Mouse (Mus musculus): ENCODE results near the gene Gm42715. TPM values are rescaled to one million over a fixed set of nuclear protein-coding genes. Genes with fewer than 3 reads are reported as not detected.

The Gm42715 gene
- 17.6 and 19.0 TPM in 2 replicates for polyA plus RNA-seq (2015; fragmentation: Nextera tagmentation; extraction: Ambion mirVana)

DNA sequence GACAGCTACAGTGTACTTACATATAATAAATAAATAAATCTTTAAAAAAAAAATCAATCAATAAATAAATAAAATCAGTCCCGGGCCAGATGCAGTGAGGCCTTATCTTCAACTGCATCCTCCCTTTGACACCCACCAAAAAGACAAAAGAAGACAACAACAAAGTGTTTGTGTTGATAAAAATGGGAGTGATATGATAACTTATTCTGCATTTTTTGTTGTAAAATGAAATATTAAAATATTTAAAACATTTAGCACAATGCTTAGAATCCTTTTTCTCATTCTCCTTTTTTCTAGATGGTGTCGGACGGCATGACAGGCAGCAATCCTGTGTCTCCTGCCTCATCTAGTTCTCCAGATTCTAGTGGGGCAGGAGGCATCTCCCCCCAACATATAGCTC is at the start of gene Gm42715:
Gene Gm42715 (plus strand): TSS at position 301 of the 400 bp plus-strand sequence.
- no peaks in the 10 kb centered on the region for H3K9me3 ChIP-seq

DNA sequence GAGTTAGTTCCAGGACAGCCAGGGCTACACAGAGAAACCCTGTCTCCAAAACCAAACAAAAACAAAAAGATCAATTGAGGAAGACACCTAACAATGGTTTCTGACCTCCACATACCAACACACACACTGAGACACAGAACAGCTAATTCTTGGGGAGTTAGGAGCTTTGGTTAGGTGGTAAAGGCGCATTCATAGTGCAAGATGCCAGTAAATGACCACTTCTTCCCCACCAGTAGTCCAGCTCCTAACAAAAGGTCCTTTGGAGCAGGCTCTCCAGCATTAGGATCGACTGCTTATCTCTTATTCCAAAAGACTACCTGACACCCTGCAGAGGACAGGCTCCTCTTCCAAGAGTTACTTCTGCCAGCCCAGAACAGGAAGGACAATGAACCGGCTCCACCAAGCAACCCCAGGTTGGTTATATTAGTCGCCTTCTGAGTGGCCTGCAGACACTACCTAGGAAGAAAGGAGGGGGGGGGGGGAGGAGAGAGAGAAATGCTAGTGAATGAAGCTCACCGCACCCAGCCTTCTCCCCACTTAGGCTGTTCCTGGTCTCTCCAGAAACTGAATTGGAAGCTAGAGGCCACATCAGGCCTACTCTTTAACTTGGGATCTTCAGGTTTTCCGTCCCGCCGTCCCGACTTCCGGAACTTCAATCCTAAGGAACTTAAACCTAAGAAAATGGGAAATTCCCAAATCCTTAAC is 49.2 kb upstream of the Gm42715 start:
- Histone ChIP-seq H3K9ac (peak overlapping the region; percentile 97), H3K4me1 (replicated peaks) (peaks cover 29% of the 10 kb centered on the region), H3K27me3 (no peaks in the 10 kb centered on the region), H3K27ac (peak overlapping the region; percentile 99), H3K4me3 (peak overlapping the region; percentile 90), H3K9me3 (no peaks in the 10 kb centered on the region), H3K4me2 (peak overlapping the region; percentile 85), H3K36me3 (peaks cover 49% of the 10 kb centered on the region)
- 10% methylated on average over 9 of the region's 10 CpGs for WGBS
- 0 out of 2 replicates have a peak, but pooled peaks have one; percentile 11 for ATAC-seq (ENCODE audit: low FRiP score)

More for the DNA sequence above, at the start of gene Gm42715:
- no peaks in the 10 kb centered on the region for H3K27me3 ChIP-seq
- no peak within 1 kb of the TSS for H3K9ac ChIP-seq
- no peak within 1 kb of the TSS for H3K27ac ChIP-seq
- WGBS = 98% methylated on average over 3 of the region's 3 CpGs
- no peak for ATAC-seq (ENCODE audit: low FRiP score)
- H3K4me1 ChIP-seq (replicated peaks) = peaks cover 3% of the 10 kb centered on the region; the same call in 1 of the 2 replicates
- H3K4me2 ChIP-seq = no peak within 1 kb of the TSS
- H3K4me3 ChIP-seq = no peak within 1 kb of the TSS
- H3K36me3 ChIP-seq = peaks cover 86% of the 10 kb centered on the region

DNA sequence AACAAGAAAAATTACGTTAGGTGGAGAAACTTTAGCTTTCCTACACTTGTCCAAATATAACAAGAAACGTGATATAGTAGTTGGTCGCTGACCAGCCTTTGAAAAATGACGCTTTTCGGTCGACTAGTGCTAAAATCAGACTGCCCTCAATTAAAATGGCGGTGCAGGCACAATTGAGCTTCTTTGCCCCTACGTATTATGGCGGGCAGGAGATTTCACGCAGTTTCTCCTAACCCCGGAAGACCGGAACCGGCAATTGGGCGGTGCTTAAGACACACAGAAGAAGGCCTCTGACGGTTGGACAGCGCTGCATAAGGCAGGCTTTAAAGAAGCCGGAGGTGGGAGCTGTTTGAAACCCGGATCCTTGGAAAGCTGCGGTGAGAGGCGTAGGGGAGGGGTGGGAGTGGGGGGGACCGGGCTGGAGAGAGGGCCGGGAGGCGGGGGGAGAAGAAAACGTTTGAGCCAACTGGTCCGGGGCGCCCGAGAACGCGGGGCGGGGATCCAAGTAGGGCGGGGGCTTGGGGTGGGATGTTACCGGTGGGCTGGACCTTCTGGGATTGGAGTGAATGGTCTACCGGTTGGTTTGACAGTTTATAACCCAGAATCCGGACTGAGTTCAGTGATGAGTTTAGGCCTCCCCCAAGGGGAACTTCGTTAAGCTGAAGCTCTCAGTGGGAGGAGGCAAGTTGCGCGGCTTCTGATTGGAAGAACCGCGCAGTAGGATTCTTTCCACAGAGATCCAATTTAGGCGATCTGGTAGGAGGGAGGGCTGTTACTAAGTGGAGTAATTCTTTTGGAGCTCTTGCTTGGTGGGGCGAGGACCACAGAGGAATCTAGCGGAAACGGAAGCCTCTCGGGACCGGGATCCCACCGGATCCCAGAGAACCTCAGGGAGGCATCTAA is 48.4 kb upstream of the Gm42715 start:
- H3K36me3 ChIP-seq = peaks cover 51% of the 10 kb centered on the region
- H3K4me3 ChIP-seq = peak overlapping the region; percentile 90
- peak overlapping the region; percentile 97 for H3K9ac ChIP-seq
- peaks cover 29% of the 10 kb centered on the region for H3K4me1 ChIP-seq (replicated peaks)
- under 1% methylated on average over 45 of the region's 46 CpGs for WGBS
- peak overlapping the region; percentile 85 for H3K4me2 ChIP-seq
- peak overlapping the region; percentile 99 for H3K27ac ChIP-seq
- peak; percentile 96 for ATAC-seq (ENCODE audit: low FRiP score)
- H3K27me3 ChIP-seq = no peaks in the 10 kb centered on the region
- H3K9me3 ChIP-seq = no peaks in the 10 kb centered on the region

DNA sequence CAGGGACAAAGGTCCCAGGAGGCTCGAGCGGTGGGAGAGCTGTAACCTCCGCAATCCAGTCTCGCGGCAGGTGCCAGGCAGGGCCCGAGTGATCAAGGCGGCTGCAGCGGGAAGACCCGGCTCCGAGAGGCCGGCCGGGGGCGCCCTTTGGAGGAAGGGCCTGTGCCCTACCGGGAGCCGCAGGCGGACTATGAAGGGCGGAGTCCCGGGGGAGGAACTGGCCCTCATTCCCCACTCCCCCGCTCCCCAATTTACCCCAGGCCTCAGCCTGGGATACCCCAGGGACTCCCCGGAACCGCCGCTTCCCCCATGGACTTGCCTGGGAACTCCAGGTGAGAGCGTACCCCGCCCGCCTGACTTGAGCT is 47.8 kb upstream of the Gm42715 start:
- peak; percentile 34 for ATAC-seq (ENCODE audit: low FRiP score)
- Histone ChIP-seq H3K4me3 (peak overlapping the region; percentile 90), H3K9ac (peak overlapping the region; percentile 97), H3K27me3 (no peaks in the 10 kb centered on the region), H3K27ac (peak overlapping the region; percentile 99), H3K4me1 (replicated peaks) (peaks cover 29% of the 10 kb centered on the region), H3K9me3 (no peaks in the 10 kb centered on the region), H3K36me3 (peaks cover 50% of the 10 kb centered on the region), H3K4me2 (peak overlapping the region; percentile 85)
- WGBS = 0% methylated on average over 25 of the region's 25 CpGs

DNA sequence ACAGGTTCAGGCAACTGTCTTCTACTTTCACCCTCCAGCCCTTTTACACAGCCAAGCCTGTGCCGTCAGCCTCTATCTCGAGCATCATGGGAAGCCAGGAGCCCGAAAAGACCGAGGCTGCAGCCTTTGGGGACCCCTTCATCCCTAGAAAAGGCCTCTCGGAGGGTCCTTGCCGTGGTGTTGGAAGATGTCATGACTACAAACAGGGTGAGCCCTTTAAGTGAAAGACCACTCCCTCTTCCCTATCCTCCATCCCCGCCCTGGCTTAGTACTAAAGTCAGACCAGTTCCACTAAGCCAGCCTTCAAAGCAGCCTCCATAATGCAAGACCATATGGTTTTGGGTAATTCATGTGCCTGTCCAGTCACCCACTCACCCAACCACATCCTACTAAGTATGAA is 47.3 kb upstream of the Gm42715 start:
- peak; percentile 4; the same call in 1 of the 2 replicates for ATAC-seq (ENCODE audit: low FRiP score)
- Histone ChIP-seq H3K4me2 (peak overlapping the region; percentile 85), H3K4me3 (peak overlapping the region; percentile 90), H3K27ac (peak overlapping the region; percentile 99), H3K4me1 (replicated peaks) (peaks cover 34% of the 10 kb centered on the region), H3K27me3 (no peaks in the 10 kb centered on the region), H3K9ac (peak overlapping the region; percentile 97), H3K9me3 (no peaks in the 10 kb centered on the region), H3K36me3 (peaks cover 46% of the 10 kb centered on the region)
- under 1% methylated on average over 7 of the region's 7 CpGs for WGBS

DNA sequence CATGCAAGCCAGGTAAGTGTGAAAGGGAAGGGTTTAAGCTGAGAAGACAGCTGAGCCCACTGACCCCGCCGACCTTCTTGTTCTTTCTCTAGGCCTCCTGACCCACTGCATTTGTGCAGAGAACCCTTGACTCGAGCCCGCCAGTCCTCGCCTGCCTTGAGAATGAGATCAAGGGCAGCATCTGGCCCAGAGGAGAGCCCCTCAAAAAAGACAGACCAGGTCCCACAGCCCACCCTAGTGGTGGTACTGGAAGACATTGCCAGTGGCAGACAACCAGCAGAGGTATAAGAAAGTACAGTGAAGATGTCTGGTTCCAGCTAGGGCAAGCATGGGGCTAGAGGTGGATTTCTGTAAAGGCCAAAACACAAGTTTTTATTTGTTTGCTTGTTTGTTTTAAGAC is 45.7 kb upstream of the Gm42715 start:
- H3K27ac ChIP-seq = no peak overlapping the region
- no peak overlapping the region for H3K4me3 ChIP-seq
- no peaks in the 10 kb centered on the region for H3K9me3 ChIP-seq
- H3K4me2 ChIP-seq = no peak overlapping the region
- no peak for ATAC-seq (ENCODE audit: low FRiP score)
- H3K4me1 ChIP-seq (replicated peaks) = peaks cover 39% of the 10 kb centered on the region
- whole genome bisulfite sequencing = 85% methylated on average over 5 of the region's 5 CpGs
- no peaks in the 10 kb centered on the region for H3K27me3 ChIP-seq
- H3K9ac ChIP-seq = no peak overlapping the region
- H3K36me3 ChIP-seq = peaks cover 35% of the 10 kb centered on the region

DNA sequence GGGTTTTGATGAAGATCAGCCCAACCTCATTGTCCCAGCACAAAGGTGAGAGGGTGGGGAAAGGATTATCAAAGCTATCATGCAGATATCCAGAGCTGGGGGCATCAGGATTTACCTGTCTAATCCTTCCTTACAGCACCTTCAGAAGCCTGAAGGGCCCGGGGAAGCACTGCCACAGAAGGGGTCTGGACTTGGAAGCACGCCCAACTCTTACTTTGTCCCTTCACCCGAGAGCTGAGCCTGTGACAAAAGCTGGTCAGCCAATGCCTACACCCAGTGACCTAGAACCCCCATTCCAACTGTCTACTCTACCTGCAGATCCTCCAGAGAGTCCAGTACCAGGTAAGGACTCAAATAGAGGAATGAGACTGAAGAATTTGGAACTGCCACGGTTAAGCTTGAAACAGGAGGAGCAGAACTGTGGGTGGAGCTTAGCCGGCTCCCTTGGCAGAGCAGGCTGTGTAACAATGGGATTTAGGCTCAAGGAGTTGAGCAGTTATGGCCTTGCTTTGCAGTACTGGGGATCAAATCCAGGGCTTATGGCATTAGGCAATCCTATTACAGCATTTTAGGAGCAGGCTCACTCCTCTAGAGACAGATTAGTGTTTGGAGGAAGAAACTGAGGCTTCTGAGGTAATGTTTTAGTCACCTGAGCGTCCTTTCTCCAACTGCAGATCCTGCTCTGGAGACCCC is 44.9 kb upstream of the Gm42715 start:
- peaks cover 35% of the 10 kb centered on the region for H3K4me1 ChIP-seq (replicated peaks)
- no peaks in the 10 kb centered on the region for H3K27me3 ChIP-seq
- no peak for ATAC-seq (ENCODE audit: low FRiP score)
- H3K36me3 ChIP-seq = peaks cover 35% of the 10 kb centered on the region
- no peak overlapping the region for H3K4me2 ChIP-seq
- peak overlapping the region; percentile 18; the same call in 1 of the 2 replicates for H3K27ac ChIP-seq
- 89% methylated on average over 6 of the region's 6 CpGs for WGBS
- peak overlapping the region; percentile 25; the same call in 1 of the 2 replicates for H3K9ac ChIP-seq
- H3K9me3 ChIP-seq = no peaks in the 10 kb centered on the region
- H3K4me3 ChIP-seq = no peak overlapping the region

DNA sequence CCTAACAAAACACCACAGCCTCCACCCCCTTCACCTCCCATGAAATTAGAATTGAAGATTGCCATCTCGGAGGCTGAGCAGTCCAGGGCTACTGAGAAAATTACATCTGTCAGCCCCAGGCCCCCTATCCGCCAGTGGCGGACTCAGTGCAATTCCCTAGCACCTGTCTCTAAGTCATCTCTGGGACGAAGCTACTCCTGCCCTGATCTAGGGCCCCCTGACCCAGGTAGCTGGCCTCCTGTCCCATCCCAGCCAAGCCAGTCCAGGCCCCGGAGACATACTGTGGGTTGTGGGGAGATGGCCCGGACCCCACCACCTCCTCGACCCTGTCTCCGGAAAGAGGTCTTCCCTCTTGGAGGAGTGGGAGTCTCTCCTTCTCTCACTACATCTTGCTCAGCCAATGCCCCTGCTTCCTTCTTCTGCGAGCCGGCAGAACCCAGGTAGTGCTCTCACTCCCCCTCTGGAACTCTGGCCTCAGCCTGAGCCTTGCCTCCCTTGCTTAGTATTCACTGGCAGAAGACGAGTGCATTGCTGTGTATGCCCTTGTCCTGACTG is 44.1 kb upstream of the Gm42715 start:
- Histone ChIP-seq H3K27me3 (no peaks in the 10 kb centered on the region), H3K9me3 (no peaks in the 10 kb centered on the region), H3K4me2 (no peak overlapping the region), H3K4me1 (replicated peaks) (peaks cover 35% of the 10 kb centered on the region), H3K4me3 (no peak overlapping the region), H3K9ac (no peak overlapping the region), H3K27ac (peak overlapping the region; percentile 18; the same call in 1 of the 2 replicates), H3K36me3 (peaks cover 35% of the 10 kb centered on the region)
- WGBS = 95% methylated on average over 11 of the region's 11 CpGs
- no peak for ATAC-seq (ENCODE audit: low FRiP score)

DNA sequence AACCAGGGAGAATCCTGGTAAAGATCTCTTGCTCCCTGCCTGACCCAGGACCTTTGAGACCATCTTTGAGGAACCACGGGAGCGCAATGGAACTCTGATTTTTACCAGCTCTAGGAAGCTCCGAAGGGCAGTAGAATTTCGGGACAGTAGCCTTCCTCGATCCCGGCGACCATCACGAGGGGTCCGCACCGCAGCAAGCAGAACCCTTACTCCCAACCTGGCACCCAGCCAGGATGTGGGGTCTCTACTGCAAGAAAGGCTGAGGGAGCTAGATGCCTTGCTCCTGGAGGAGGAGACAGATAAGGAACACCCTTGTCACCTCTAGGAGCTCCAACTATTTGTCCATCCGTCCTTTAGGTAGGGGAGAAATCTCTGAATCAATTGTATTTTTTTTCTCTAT is 43.0 kb upstream of the Gm42715 start:
- Histone ChIP-seq H3K4me1 (replicated peaks) (peaks cover 46% of the 10 kb centered on the region), H3K9me3 (no peaks in the 10 kb centered on the region), H3K9ac (no peak overlapping the region), H3K4me2 (no peak overlapping the region), H3K27me3 (no peaks in the 10 kb centered on the region), H3K36me3 (peaks cover 42% of the 10 kb centered on the region), H3K27ac (no peak overlapping the region), H3K4me3 (no peak overlapping the region)
- WGBS = 97% methylated on average over 11 of the region's 11 CpGs
- ATAC-seq (ENCODE audit: low FRiP score) = no peak

DNA sequence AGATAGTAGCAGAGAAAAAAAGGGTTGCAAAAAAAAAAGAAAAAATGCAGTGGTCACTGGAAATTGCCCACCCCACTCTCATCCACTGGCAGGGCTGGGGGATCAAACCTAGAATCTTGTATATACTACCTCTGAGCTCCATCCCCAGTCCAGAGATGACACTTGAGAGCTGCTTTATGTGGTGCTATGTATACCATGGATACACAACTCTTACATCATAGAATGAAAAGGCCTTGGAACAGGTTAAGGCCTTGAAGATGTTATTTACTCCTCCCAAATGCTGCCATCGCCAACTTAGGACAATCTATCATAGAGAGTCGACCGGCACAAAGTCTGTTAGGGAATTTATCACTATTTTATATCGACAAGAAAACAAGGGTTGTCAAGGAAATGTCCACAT is 42.5 kb upstream of the Gm42715 start:
- no peaks in the 10 kb centered on the region for H3K9me3 ChIP-seq
- H3K36me3 ChIP-seq = peaks cover 47% of the 10 kb centered on the region
- no peaks in the 10 kb centered on the region for H3K27me3 ChIP-seq
- H3K9ac ChIP-seq = peak overlapping the region; percentile 99
- ATAC-seq (ENCODE audit: low FRiP score) = no peak
- peak overlapping the region; percentile 94 for H3K27ac ChIP-seq
- peaks cover 47% of the 10 kb centered on the region for H3K4me1 ChIP-seq (replicated peaks)
- peak overlapping the region; percentile 100 for H3K4me2 ChIP-seq
- WGBS = 78% methylated on average over 4 of the region's 4 CpGs
- H3K4me3 ChIP-seq = peak overlapping the region; percentile 97

DNA sequence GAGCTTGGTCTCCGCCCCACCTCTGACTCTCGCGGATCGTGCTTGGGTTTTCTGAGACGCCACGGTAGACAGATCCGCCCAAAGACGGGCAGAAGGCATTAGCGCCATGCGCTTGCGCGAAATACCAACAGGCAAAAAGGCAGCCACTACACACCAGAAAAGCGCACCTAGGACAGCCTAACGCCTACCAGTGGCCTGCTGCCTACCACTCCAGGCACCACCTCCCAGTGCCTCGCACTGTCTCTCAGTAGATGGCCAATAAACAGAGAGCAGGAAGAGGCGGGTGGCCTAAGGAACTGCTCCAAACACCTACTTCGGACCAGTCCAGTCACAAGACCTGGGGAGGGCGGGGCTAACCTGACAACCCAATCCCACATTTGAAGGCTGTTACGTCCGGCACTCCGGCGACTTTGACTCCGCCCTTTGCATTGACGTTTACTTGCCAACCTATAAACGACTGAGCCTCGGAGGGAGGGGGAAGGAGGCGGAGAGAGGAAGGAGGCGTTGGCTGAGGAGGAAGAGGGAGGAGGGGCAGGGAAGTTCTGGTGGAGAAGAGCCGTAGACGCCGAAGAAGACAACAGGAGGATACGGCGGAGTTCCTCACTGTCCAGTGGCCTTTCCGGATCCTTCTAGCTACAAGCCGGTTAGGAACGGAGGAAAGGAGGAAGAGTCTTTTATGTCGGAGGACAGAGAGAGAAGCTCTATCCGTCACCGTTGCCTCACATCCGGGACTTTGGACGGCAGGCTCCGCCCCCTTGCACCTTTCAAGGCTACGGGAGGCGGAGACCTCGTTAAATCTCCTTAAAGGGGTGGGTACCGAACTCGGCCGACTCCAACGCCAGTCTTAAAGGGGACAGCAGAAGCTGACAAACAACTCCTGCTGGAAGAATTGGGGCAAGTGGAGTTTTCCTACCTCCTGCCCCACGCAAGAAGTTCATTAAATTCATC is 41.4 kb upstream of the Gm42715 start:
- WGBS = under 1% methylated on average over 50 of the region's 50 CpGs
- H3K36me3 ChIP-seq = peaks cover 57% of the 10 kb centered on the region
- peak overlapping the region; percentile 94 for H3K27ac ChIP-seq
- H3K9ac ChIP-seq = peak overlapping the region; percentile 99
- peak overlapping the region; percentile 97 for H3K4me3 ChIP-seq
- ATAC-seq (ENCODE audit: low FRiP score) = peak; percentile 94
- H3K9me3 ChIP-seq = no peaks in the 10 kb centered on the region
- no peaks in the 10 kb centered on the region for H3K27me3 ChIP-seq
- peak overlapping the region; percentile 100 for H3K4me2 ChIP-seq
- H3K4me1 ChIP-seq (replicated peaks) = peaks cover 46% of the 10 kb centered on the region
